Mouse (Mus musculus) hindbrain, postnatal 0 days (tissue): Measurements from ENCODE around the gene Plekhg3. TPM values are rescaled to one million over a fixed set of nuclear protein-coding genes. Genes with fewer than 3 reads are reported as not detected.

ENCODE experiments used
- ATAC-seq: fragments of 200-750 bp; cut with Nextera tagmentation; 2 replicates; pipeline ENCODE4 v1.8.0; 2017; ENCODE audit warnings: mild to moderate bottlenecking, moderate TSS enrichment, moderate library complexity
- DNase-seq: peaks from one replicate; pipeline ENCODE4 v3.0.0-alpha.2; 2015; ENCODE audit warnings: low spot score
- H3K27ac ChIP-seq: fragments of 300-500 bp; sonication (generic); 2 replicates; pipeline ENCODE4 v1.5.1; 2014; ENCODE audit warnings: mild to moderate bottlenecking
- H3K27me3 ChIP-seq: fragments of 300-500 bp; sonication (generic); 2 replicates; pipeline ENCODE4 v1.6.1; 2014; ENCODE audit warnings: low read length, mixed read lengths; ENCODE audit not compliant: insufficient read depth
- H3K36me3 ChIP-seq: fragments of 300-500 bp; sonication (generic); 2 replicates; pipeline ENCODE4 v1.6.1; 2014; ENCODE audit warnings: low read length, mixed read lengths; ENCODE audit not compliant: insufficient read depth
- H3K4me1 ChIP-seq: fragments of 300-500 bp; sonication (generic); 2 replicates; pipeline ENCODE4 v1.6.1; 2014; ENCODE audit warnings: antibody characterized with exemption, low read length, mixed read lengths; ENCODE audit not compliant: insufficient read depth
- H3K4me2 ChIP-seq: fragments of 300-500 bp; sonication (generic); 2 replicates; pipeline ENCODE4 v1.6.1; 2014; ENCODE audit warnings: low read depth, mild to moderate bottlenecking, low read length, moderate library complexity, mixed read lengths
- H3K4me3 ChIP-seq: fragments of 300-500 bp; sonication (generic); 2 replicates; pipeline ENCODE4 v1.5.1; 2014; ENCODE audit warnings: low read length
- H3K9ac ChIP-seq: fragments of 300-500 bp; sonication (generic); replicated peaks from 2 replicates; pipeline ENCODE4 v1.6.1; 2014; ENCODE audit warnings: mild to moderate bottlenecking, low read length, moderate library complexity, mixed read lengths
- H3K9me3 ChIP-seq: fragments of 300-500 bp; sonication (generic); 2 replicates; pipeline ENCODE4 v1.6.1; 2016; ENCODE audit warnings: low read length, mixed read lengths
- CTCF ChIP-seq: IDR thresholded peaks from 2 replicates; pipeline ENCODE4 v1.5.1; 2016; ENCODE audit warnings: antibody characterized with exemption, control low read depth, low read depth
- WGBS: fragments of 180-500 bp; shearing (Covaris S2); extraction: QIAGEN DNeasy Blood & Tissue Kit; methylation state at CpG from one replicate; pipeline ENCODE4 v1.1.7; 2014; 5-methylcytosine and 5-hydroxymethylcytosine counted together
- polyA plus RNA-seq: library from polyadenylated mRNA; unstranded; fragments of >200 nt; fragmentation: Nextera tagmentation; extraction: Ambion mirVana; gene quantifications from 2 replicates; pipeline ENCODE4 v1.2.1, GENCODE M21; 2015
- total RNA-seq: library from RNA; depleted of rRNA; stranded (reverse); fragments of >200 nt; gene quantifications from 2 replicates; pipeline ENCODE4 v1.2.3, GENCODE M21; 2014

The Plekhg3 gene
- total and polyA plus RNA-seq, 2 experiments from 2014 or later, result 1.8 to 5.4 TPM

- H3K4me3 ChIP-seq, result no peak overlapping the region
- no peak for ATAC-seq
- no peak overlapping the region for H3K9ac ChIP-seq
- no peaks in the 10 kb centered on the region for H3K9me3 ChIP-seq
- TF ChIP-seq CTCF, result no peak
- no peak for DNase-seq
- H3K4me1 ChIP-seq, result 0 out of 2 replicates have a peak, but pooled peaks cover 6% of the 10 kb centered on the region
- H3K27ac ChIP-seq, result no peak overlapping the region
- 73% methylated on average over 10 of the region's 10 CpGs for WGBS
- H3K27me3 ChIP-seq, result no peaks in the 10 kb centered on the region
- H3K36me3 ChIP-seq, result no peaks in the 10 kb centered on the region
- no peak overlapping the region for H3K4me2 ChIP-seq
These were observed 40.6 kb downstream of the Plekhg3 start for GRCm38 (mm10) chr12:76571266-76571665.

GRCm38 (mm10) chr12:76572261-76573251 is 41.9 kb downstream of the Plekhg3 start:
- Histone ChIP-seq H3K4me2 (no peak overlapping the region), H3K4me1 (0 out of 2 replicates have a peak, but pooled peaks cover 6% of the 10 kb centered on the region), H3K9me3 (no peaks in the 10 kb centered on the region), H3K36me3 (no peaks in the 10 kb centered on the region), H3K9ac (no peak overlapping the region), H3K27ac (no peak overlapping the region), H3K27me3 (no peaks in the 10 kb centered on the region), H3K4me3 (no peak overlapping the region)
- DNase-seq, result no peak
- TF ChIP-seq CTCF, result no peak
- 56% methylated on average over 27 of the region's 27 CpGs for WGBS
- no peak for ATAC-seq

- Histone ChIP-seq H3K4me3 (no peak overlapping the region), H3K9ac (no peak overlapping the region), H3K36me3 (no peaks in the 10 kb centered on the region), H3K4me1 (0 out of 2 replicates have a peak, but pooled peaks cover 6% of the 10 kb centered on the region), H3K27me3 (no peaks in the 10 kb centered on the region), H3K9me3 (no peaks in the 10 kb centered on the region), H3K4me2 (no peak overlapping the region), H3K27ac (no peak overlapping the region)
- WGBS, result 91% methylated on average over 6 of the region's 6 CpGs
- TF ChIP-seq CTCF, result no peak
- ATAC-seq, result no peak
- no peak for DNase-seq
These were observed 42.7 kb downstream of the Plekhg3 start for GRCm38 (mm10) chr12:76573381-76573780.

GRCm38 (mm10) chr12:76574815-76575214 is 44.1 kb downstream of the Plekhg3 start:
- Histone ChIP-seq H3K36me3 (no peaks in the 10 kb centered on the region), H3K27me3 (no peaks in the 10 kb centered on the region), H3K27ac (no peak overlapping the region), H3K4me2 (no peak overlapping the region), H3K4me3 (no peak overlapping the region), H3K9me3 (no peaks in the 10 kb centered on the region), H3K4me1 (0 out of 2 replicates have a peak, but pooled peaks cover 6% of the 10 kb centered on the region), H3K9ac (no peak overlapping the region)
- ATAC-seq (no peak), DNase-seq (no peak)
- no peak for TF ChIP-seq CTCF
- 91% methylated on average over 6 of the region's 6 CpGs for WGBS

- TF ChIP-seq CTCF, result no peak
- no peak overlapping the region for H3K27ac ChIP-seq
- ATAC-seq, result no peak
- no peaks in the 10 kb centered on the region for H3K27me3 ChIP-seq
- H3K4me3 ChIP-seq, result no peak overlapping the region
- H3K36me3 ChIP-seq, result no peaks in the 10 kb centered on the region
- WGBS, result 91% methylated on average over 9 of the region's 9 CpGs
- no peak overlapping the region for H3K4me2 ChIP-seq
- H3K9ac ChIP-seq, result no peak overlapping the region
- 0 out of 2 replicates have a peak, but pooled peaks cover 6% of the 10 kb centered on the region for H3K4me1 ChIP-seq
- no peaks in the 10 kb centered on the region for H3K9me3 ChIP-seq
- no peak for DNase-seq
These were observed 45.4 kb downstream of the Plekhg3 start for GRCm38 (mm10) chr12:76576061-76576460.

- no peaks in the 10 kb centered on the region for H3K36me3 ChIP-seq
- H3K9ac ChIP-seq, result no peak overlapping the region
- 0 out of 2 replicates have a peak, but pooled peaks cover 6% of the 10 kb centered on the region for H3K4me1 ChIP-seq
- H3K9me3 ChIP-seq, result no peaks in the 10 kb centered on the region
- no peak for DNase-seq
- no peak overlapping the region for H3K4me2 ChIP-seq
- no peak overlapping the region for H3K27ac ChIP-seq
- WGBS, result 92% methylated on average over 8 of the region's 8 CpGs
- H3K4me3 ChIP-seq, result no peak overlapping the region
- no peak for TF ChIP-seq CTCF
- no peaks in the 10 kb centered on the region for H3K27me3 ChIP-seq
- ATAC-seq, result no peak
These were observed 46.1 kb downstream of the Plekhg3 start for GRCm38 (mm10) chr12:76576806-76577205.
